Mouse (Mus musculus) right cerebral cortex, postnatal 10 days (tissue): ENCODE results near the gene Nsdhl.
A peak's percentile ranks its signal among the peaks of the same experiment; 100 is the strongest.

Experiments used
- DNase-seq, 2 experiments: peaks; one replicate each; pipeline ENCODE4 v3.0.0; 2021; ENCODE audit warnings: low spot score in 2 of 2

Gene Nsdhl

GRCm38 (mm10) chrX:72917884-72918681 is at the start of gene Nsdhl, which contains the start of gene Cetn2:
Nsdhl (plus strand) TSS chrX:72918557.
Cetn2 (minus strand) TSS chrX:72918411.
- peak; percentile 94 to 96 for DNase-seq

- DNase-seq: peak; percentile 55 to 86
These were observed 22.8 kb upstream of the Nsdhl start for GRCm38 (mm10) chrX:72895388-72896054.

GRCm38 (mm10) chrX:72896055-72896437 is 22.3 kb upstream of the Nsdhl start:
- DNase-seq: peak in 1 of 2 experiments; percentile 30

DNA sequence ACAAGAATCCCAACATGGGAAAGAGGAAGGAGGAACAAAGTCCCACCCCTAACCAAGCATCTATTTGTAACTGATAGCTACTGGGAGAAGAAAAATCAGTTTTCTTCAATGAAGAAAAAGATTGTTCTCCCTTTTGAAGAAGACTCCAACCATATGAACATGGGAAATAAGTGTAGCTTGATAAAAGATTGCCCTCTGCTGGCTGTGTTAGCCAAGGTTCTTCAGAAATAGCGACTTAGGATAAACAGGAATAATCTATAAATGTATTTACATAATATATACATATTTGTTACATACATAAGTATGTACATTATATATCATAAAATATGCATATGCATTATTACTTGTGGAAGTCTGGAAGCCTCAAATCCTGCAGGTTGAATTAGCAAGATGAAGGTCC is 15.8 kb upstream of the Nsdhl start:
- DNase-seq: no peak

- no peak for DNase-seq
These were observed 10.5 kb upstream of the Nsdhl start for GRCm38 (mm10) chrX:72907619-72908403.

DNA sequence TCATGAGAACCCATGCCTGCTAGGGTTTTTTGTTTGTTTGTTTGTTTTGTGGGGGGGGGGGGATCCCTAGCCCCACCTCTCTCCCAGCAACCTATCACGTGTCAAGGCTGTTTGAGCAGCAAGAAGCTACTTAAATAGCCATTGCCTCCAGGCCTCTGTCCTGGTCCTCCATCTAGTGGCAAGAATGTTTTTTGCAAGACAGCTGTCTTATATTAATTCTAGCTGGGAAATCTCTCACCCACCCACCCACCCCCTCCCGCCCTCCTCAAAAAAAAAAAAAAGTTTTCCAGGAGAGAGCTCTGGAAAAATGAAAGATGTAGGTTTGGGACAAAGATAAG is 10.0 kb upstream of the Nsdhl start:
- DNase-seq: peak; percentile 36 to 47

DNA sequence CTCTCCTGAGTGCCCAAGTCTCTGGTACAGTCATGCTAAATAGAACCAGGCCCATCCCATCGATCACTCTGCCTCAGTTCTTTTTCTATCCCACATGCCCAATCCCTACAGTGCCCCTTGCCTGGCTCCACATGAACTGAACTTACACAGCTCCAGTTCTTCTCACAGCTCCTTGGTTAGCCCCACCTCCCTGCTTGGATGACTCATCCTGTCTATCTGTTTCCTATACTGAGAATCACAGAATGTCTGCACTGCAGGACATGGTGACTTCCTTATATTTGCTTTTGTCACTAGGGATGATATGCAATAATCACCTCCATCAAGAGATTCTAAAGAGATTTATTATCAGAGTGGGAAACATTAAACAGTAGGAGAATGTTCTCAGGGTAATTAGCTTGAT is 6.7 kb upstream of the Nsdhl start:
- no peak for DNase-seq

- DNase-seq: no peak
These were observed 314 bp downstream of the Nsdhl start for GRCm38 (mm10) chrX:72918682-72919059.

DNA sequence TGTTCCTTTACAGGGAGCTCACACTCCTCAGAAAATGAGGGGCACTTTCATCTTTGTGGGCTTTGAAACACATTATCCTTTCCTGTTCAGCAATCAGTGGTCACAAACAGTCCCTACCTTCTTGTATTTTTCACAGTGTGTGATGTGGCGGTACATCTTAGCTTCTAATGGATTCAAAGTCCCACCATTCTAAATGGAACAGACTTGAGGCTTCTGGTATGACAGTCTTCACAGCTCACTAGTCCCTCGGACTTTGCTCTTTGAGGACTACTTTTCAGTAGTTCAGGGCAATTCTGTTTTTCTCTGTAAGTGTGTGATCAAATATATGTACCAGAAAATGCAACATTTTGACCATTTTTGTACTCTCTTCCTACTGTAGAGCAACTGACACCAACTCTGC is 3.0 kb downstream of the Nsdhl start:
- no peak for DNase-seq

DNA sequence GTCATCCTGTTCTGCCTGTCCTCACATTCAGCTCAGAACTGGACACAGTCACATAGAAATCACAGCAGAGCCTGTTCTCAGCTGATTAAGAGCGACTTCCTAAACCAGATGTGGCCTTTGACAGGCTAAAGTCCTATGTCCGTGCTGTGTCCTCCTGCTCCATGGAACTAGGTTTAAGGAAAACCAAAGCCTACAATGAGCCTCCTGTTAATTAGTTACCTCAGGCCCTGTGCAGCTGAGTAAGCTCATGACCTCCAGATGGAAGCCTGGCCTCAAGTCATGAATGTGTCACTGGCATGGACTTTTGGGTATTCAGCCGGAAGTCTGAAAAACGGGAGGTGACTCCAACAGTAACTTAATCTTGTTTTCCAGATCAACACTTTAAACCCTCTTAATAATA is 35.1 kb downstream of the Nsdhl start:
- DNase-seq: no peak

- no peak for DNase-seq
These were observed 38.1 kb downstream of the Nsdhl start for GRCm38 (mm10) chrX:72956486-72956885.

GRCm38 (mm10) chrX:72960431-72960830 is 42.1 kb downstream of the Nsdhl start:
- DNase-seq: peak in 1 of 2 experiments; percentile 28

DNA sequence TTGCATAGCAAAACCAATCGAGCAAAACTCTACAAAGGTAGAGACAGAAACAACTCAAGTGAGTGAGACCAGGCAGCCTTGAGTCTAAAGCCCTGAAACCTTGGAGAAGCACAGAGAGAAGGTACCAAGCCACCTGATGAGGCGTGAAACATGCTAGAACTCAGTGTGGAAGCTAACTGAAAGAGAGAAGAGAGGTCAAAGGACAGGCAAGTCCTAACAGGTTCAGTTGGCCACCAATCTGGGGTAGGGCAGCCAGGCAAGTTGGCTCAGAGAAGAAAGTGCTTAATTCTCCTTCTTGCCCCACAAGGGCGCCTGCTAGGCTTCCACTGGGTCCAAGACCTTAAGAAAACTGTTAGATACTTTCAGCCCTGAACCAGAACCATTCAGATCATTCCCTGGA is 43.2 kb downstream of the Nsdhl start:
- no peak for DNase-seq

DNA sequence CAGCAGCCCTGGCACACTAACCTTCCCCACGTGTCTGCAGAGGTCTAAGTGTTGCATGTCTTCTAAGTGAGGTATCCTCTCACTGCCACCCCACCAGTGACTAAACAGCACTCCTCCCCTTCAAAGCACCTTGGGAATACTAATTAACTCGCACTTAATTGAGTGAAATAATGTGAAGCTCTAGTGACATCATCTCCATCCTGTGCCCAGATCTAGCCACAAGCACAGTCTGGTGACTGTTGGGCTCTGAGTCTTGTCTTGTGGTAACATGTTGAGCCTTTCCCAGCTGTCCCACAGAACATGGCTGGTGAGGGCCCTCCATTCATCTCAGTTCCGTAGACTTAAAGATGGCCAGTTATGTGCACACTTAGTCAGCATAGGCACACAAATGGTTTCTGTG is 44.4 kb downstream of the Nsdhl start:
- DNase-seq: no peak

- no peak for DNase-seq
These were observed 64.5 kb downstream of the Nsdhl start for GRCm38 (mm10) chrX:72982831-72983230.

DNA sequence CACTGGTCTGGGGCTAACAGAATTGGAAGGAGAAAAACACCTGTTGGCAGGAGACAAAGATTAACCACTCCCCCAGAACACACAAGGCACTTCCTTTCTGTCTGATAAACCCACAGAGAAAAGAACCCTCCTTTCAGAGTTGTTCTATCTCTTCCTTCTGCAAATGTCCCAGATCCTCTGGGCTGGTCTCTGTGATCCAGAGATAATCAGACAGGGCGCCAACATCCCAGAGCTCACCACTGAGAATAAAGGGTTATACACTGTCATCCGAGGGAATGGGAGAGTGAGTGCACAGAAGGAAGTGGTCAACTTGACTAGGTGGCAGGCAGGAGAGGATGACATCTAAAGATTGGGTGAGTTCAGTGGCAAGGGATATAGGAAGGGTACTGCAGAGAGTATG is 67.2 kb downstream of the Nsdhl start:
- no peak for DNase-seq

- peak in 1 of 2 experiments; percentile 28 for DNase-seq
These were observed 68.6 kb downstream of the Nsdhl start, which contains the start of gene Zfp185 for GRCm38 (mm10) chrX:72986841-72987519. Zfp185 (plus strand) TSS chrX:72987339.

DNA sequence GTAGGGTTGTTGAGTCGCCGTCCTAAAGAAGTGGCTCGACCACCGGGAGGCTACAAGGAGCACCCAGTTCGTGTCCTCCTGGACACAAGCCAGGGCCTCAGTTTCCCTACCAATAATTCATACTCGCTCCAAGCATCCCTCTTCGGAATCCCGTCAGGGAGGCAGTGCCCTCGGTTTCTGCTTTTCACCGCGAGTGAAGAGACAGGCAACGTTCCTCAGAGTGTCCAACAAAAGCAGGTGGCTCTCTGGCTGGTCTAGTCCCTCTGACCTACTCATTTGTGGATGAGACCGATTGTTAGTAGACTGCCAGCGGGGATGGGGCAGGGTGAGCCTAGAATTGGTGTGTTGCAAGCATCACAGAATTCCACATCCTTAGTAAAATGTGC is 69.2 kb downstream of the Nsdhl start:
- no peak for DNase-seq

GRCm38 (mm10) chrX:72988431-72988830 is 70.1 kb downstream of the Nsdhl start:
- no peak for DNase-seq

DNA sequence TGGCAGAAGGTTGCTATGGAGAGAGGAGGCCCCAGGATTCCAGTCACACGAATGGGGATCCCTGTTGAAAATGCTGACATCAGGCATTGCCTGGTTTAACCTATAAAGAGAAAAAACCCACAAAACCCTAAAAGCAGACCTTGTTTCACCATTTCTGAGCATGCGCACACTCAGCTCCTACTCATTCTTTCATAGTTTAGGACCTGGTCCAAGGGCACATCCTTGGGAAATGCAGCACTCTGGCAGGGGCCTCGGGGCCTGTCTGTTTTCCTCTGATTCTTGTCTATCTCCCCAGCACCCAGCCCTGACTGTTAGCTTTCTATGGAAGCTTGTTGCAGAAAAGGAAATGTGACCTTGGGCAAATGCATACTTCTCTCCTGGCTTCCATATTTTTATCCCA is 72.2 kb downstream of the Nsdhl start:
- DNase-seq: no peak

DNA sequence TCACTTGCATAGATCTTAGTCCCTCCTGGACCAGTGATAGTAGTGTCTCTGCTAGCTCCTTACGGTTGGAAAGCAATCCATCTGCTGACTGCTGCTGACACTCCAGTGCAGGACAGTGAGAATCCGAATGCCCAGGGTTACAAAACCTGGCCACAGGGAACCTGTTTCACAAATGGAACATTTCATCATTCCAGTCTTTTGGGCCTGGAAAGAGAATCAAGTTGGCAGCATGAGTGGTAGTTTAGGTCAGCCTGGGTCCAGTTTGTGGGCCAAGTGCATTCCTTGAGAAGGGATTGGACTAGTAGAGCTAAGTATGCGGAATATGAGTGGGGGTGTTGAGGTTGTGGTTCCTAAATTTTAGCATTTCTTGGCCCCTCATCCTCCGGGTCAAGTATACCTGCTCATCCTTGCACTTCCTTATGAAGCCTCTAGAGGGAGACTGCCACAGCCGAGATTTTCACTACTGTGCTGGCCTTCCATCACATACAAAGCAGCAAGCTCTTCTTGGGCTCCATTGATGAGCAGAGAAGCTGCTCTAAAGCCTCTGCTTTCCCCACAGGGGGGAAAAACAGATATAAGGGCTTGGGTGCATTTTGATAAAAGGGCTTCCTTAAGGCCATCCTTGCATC is 74.0 kb downstream of the Nsdhl start:
- DNase-seq: no peak

DNA sequence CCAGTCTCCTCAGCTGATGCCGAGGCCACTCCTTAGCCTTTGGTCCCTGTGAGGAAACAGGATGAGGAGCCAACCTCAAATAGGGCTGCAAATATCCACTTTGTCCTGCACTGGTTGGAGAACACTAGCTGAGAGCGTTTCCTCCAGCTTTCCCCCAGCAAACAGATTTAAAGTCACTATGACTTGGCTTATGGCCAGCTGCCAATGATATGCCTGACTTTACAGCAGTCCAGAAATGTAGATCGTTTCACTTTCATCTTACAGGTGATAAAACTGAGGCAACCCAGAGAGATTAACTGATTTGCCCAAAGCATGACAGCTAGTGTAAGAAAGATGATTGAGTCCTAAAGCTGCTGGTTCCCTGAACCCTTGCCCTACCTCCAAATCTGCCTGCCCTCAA is 77.2 kb downstream of the Nsdhl start:
- no peak for DNase-seq
